Mouse (Mus musculus): ENCODE measurements at regions not wholly inside any gene's neighbourhood (a gene's known extent, or its start where the extent isn't known, plus 50 kb on each side); places are given as distances from the start of the nearest gene placed in this dataset.

- no peak for TF ChIP-seq GATA4 (IDR thresholded peaks at IDR 0.05; ENCODE audit: insufficient replicate concordance, low read length)
Observed at GRCm38 (mm10) chr12:16384396-16384795, 226.4 kb downstream of the Lpin1 start.

DNA sequence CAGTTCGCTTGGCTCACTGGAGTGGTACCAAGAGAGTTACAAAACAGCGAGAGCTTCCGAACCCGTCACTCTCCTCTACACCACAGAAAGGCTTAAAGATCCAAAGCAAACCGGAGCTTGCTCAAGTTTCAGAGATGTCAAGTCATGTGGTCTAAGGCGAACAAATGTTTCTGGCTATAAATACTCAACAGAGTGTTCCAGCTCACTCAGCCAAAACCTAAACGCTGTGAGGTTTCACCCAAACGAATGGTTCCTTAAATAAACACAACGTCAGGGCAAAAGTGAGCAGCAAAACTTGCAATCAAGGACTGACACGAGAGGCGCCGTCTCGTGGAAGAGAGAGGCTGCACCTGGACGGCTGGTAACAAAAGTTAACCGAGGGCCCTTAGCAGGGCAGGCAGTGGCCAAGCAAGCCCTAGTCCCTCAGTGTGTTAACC, 227.2 kb downstream of the Lpin1 start:
- TF ChIP-seq GATA4 (IDR thresholded peaks at IDR 0.05; ENCODE audit: insufficient replicate concordance, low read length) = no peak

DNA sequence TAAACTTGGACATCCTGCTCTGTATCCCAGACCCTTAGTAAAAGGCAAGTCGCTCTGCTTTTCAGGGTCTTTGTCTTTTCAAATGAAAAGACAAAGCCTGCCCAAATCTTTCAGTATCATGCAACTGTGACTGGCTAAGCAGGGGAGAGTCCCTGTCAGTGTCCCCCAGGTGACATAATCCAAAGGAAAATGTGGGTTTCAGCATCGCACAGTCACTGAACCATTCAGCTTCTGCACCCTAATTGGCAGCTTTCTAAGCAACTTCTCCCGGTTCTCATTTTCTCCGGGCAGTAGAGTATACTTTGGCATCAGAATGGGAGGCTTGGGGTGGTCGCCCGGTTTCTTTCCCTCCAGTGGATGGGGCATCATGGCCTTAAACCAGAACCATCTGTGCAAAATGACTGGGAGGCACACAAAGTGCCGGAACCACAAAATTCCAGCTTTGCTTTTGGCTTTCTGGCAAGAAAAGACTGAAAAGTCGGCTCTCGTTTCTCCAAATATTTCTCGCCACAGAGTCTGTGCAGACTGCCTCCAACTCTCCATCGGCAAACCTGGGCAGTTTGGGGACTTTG, 228.3 kb downstream of the Lpin1 start:
- TF ChIP-seq GATA4 (IDR thresholded peaks at IDR 0.05; ENCODE audit: insufficient replicate concordance, low read length) = no peak

- no peak for TF ChIP-seq GATA4 (IDR thresholded peaks at IDR 0.05; ENCODE audit: insufficient replicate concordance, low read length)
Observed at GRCm38 (mm10) chr12:16381026-16381425, 229.7 kb downstream of the Lpin1 start.

- no peak for TF ChIP-seq GATA4 (IDR thresholded peaks at IDR 0.05; ENCODE audit: insufficient replicate concordance, low read length)
Observed at GRCm38 (mm10) chr12:16380346-16380745, 230.4 kb downstream of the Lpin1 start.

DNA sequence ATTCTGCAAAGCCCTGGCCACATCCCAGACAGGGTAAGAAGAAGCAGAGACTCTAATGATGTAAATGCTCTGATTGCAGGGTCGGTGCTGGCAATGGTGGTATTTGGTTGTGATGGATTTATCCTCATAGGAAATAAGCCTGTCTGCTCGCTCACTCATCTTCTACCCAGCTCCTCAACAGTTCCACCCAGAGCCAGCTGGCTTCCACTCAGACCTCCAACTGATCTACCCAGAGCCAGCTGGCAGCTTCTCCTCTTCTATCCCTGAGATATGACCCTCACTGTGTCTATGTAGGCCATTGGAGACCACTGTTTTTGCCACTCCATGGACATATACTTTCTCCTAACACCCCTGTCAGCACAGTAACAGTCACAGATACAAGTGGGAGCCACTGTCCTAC, 231.4 kb downstream of the Lpin1 start:
- no peak for TF ChIP-seq GATA4 (IDR thresholded peaks at IDR 0.05; ENCODE audit: insufficient replicate concordance, low read length)

GRCm38 (mm10) chr12:16378501-16378900, 232.3 kb downstream of the Lpin1 start:
- no peak for TF ChIP-seq GATA4 (IDR thresholded peaks at IDR 0.05; ENCODE audit: insufficient replicate concordance, low read length)

- no peak for TF ChIP-seq GATA4 (IDR thresholded peaks at IDR 0.05; ENCODE audit: insufficient replicate concordance, low read length)
Observed at GRCm38 (mm10) chr12:16374331-16374996, 236.3 kb downstream of the Lpin1 start.

DNA sequence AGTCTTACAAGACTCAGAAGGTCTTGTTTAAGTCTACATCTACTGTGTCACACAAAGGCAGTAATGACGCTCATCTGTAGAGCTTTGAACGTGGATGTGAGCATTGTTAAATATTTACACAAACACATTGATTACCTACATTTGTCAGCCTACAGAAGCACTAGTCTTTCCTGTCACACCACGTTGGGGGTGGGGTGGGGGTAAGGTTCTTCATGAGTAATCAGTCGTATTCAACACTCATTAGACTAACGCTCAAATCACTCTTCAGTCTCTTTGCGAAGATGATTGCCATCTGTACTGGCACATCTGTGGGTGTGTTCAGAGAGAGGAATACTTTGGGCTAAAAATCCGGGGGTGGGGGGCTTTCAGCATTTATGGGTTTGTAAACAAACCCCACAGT, 240.7 kb downstream of the Lpin1 start:
- no peak for TF ChIP-seq GATA4 (IDR thresholded peaks at IDR 0.05; ENCODE audit: insufficient replicate concordance, low read length)

GRCm38 (mm10) chr12:16362341-16362740, 248.4 kb downstream of the Lpin1 start:
- no peak for TF ChIP-seq GATA4 (IDR thresholded peaks at IDR 0.05; ENCODE audit: insufficient replicate concordance, low read length)

- TF ChIP-seq GATA4 (IDR thresholded peaks at IDR 0.05; ENCODE audit: insufficient replicate concordance, low read length) = no peak
Observed at GRCm38 (mm10) chr12:16358831-16359230, 251.9 kb downstream of the Lpin1 start.

GRCm38 (mm10) chr12:16354711-16355110, 256.1 kb downstream of the Lpin1 start:
- TF ChIP-seq GATA4 (IDR thresholded peaks at IDR 0.05; ENCODE audit: insufficient replicate concordance, low read length) = no peak

DNA sequence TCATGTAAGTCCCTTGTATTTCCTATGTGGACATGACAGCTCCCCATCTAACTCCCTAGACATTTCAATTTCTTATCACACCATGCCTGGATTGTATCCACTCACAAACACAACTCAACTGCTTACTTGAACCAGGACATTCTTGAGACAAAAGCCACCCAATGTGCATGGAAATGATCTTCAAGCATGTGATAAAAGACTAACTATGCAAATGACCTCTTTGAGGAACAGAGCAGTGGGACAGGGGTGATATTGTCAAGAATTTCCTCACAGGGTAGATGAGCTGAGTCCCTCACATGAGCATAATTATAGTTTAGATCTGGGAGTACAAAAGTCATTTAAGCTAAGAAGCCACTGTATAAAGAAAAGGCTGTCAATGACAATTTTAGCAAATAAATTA, 259.0 kb downstream of the Lpin1 start:
- TF ChIP-seq GATA4 (IDR thresholded peaks at IDR 0.05; ENCODE audit: insufficient replicate concordance, low read length) = no peak

- no peak for TF ChIP-seq GATA4 (IDR thresholded peaks at IDR 0.05; ENCODE audit: insufficient replicate concordance, low read length)
Observed at GRCm38 (mm10) chr12:16349310-16349709, 261.5 kb downstream of the Lpin1 start.

DNA sequence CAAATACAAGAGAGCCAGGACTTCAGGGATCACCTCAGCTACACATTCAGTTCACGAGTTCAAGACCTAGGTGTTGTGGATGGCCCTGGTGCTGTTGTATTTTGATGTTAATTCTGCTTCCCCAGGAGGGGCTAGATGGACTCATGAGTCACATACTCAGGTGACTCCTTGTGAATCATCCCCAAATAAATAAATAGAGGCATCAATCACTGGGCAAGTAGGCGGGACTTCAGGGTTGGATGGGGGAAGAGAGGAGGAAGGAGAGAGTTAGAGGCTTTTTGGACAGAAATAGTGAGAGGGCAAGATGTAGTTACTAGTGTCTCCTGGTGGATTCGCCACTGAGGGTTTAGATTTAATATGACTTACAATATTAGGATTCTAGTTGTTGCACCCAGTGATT, 266.7 kb downstream of the Lpin1 start:
- no peak for TF ChIP-seq GATA4 (IDR thresholded peaks at IDR 0.05; ENCODE audit: insufficient replicate concordance, low read length)

GRCm38 (mm10) chr12:16331456-16331855, 279.3 kb downstream of the Lpin1 start:
- TF ChIP-seq GATA4 (IDR thresholded peaks at IDR 0.05; ENCODE audit: insufficient replicate concordance, low read length) = no peak

DNA sequence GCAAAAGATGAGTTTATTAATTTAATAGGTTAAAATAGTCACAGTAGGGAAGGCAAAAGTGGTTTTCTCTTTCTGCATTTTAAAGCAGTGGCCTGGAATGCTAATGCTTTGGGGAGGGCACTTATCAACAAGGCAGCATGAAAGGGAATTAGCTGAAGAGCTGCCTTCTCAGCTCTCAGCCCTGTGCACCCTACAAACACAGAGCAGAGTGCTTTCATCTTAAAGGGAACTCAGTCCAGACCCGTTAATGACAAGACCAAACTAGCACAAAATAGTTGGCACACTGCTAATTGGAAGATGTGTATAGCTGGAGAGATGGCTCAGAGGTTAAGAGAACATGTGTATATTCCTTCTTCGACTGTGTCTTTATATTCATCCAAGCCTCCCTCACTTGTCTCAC, 281.6 kb downstream of the Lpin1 start:
- no peak for TF ChIP-seq GATA4 (IDR thresholded peaks at IDR 0.05; ENCODE audit: insufficient replicate concordance, low read length)

Data from liver, adult (tissue).